Mouse (Mus musculus): Measurements from ENCODE around the gene Skp2. TPM values are rescaled to one million over a fixed set of nuclear protein-coding genes. Genes with fewer than 3 reads are reported as not detected.

The Skp2 gene
- polyA plus RNA-seq, 1 experiment from 2014 or later, result 15.3 TPM

GRCm38 (mm10) chr15:9140252-9140680 lies 15.0 kb downstream of the Skp2 start, which contains the start of gene Lmbrd2:
TSS of gene Lmbrd2 (plus strand) at chr15:9140550.
- peaks cover 15% of the 10 kb centered on the region for H3K4me1 ChIP-seq (ENCODE audit: control insufficient read depth, insufficient read depth, low read length)
- peak within 1 kb of the TSS; percentile 85 for H3K9ac ChIP-seq (ENCODE audit: low read depth, low read length)
- peak within 1 kb of the TSS; percentile 90 for H3K27ac ChIP-seq (ENCODE audit: low read length)
- ATAC-seq, result peak; percentile 99
- peaks cover 8% of the 10 kb centered on the region for H3K36me3 ChIP-seq (ENCODE audit: control insufficient read depth, insufficient read depth, low read length)
- H3K27me3 ChIP-seq (ENCODE audit: control insufficient read depth, insufficient read depth, low read depth, low read length), result no peaks in the 10 kb centered on the region
- H3K4me3 ChIP-seq (ENCODE audit: low read depth, low read length), result peak within 1 kb of the TSS; percentile 88
- WGBS, result under 1% methylated on average over 34 of the region's 34 CpGs
- peak within 1 kb of the TSS; percentile 92 for H3K4me2 ChIP-seq (ENCODE audit: low read length)
- H3K9me3 ChIP-seq (replicated peaks; ENCODE audit: control insufficient read depth, low read length, poor library complexity, severe bottlenecking), result no peaks in the 10 kb centered on the region

GRCm38 (mm10) chr15:9139447-9139846 lies 15.8 kb downstream of the Skp2 start:
- Histone ChIP-seq H3K27me3 (ENCODE audit: control insufficient read depth, insufficient read depth, low read depth, low read length) (no peaks in the 10 kb centered on the region), H3K36me3 (ENCODE audit: control insufficient read depth, insufficient read depth, low read length) (peaks cover 8% of the 10 kb centered on the region), H3K4me3 (ENCODE audit: low read depth, low read length) (peak overlapping the region; percentile 88), H3K9me3 (replicated peaks; ENCODE audit: control insufficient read depth, low read length, poor library complexity, severe bottlenecking) (no peaks in the 10 kb centered on the region), H3K27ac (ENCODE audit: low read length) (no peak overlapping the region), H3K4me2 (ENCODE audit: low read length) (peak overlapping the region; percentile 84), H3K4me1 (ENCODE audit: control insufficient read depth, insufficient read depth, low read length) (peaks cover 15% of the 10 kb centered on the region), H3K9ac (ENCODE audit: low read depth, low read length) (peak overlapping the region; percentile 85)
- ATAC-seq, result no peak
- WGBS, result 23% methylated on average over 10 of the region's 10 CpGs

DNA sequence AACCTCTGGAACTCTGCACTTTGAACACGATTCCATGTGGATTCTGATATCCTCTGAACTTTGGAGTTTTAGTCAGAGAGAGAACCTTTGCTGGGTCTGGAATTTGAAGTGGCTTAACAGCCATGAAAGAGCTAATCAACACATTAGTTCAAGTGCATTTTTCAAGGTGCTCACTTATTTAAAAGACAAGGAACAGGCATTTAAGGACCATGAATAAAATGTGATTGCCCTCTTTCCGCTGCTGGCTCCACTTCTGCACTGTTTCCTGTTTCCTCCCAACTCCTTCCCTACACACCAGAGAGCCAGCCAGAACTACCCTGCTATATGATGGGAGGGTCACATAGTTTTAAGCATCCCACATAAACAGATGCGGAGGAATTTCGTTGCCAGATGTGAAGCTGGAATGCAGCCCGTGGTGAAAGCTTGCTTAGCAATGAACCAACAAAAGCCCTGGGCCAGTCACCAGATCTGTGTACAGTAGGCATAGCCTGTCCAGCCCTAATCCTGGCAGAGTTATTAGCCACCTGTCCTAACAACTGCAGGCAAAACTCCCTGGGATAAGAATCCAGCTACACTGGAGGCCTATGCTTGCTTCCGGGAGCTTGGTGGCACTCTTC lies 20.2 kb downstream of the Skp2 start:
- WGBS, result 90% methylated on average over 6 of the region's 6 CpGs
- Histone ChIP-seq H3K4me2 (ENCODE audit: low read length) (no peak overlapping the region), H3K4me3 (ENCODE audit: low read depth, low read length) (no peak overlapping the region), H3K27ac (ENCODE audit: low read length) (no peak overlapping the region), H3K4me1 (ENCODE audit: control insufficient read depth, insufficient read depth, low read length) (peaks cover 18% of the 10 kb centered on the region), H3K9me3 (replicated peaks; ENCODE audit: control insufficient read depth, low read length, poor library complexity, severe bottlenecking) (no peaks in the 10 kb centered on the region), H3K27me3 (ENCODE audit: control insufficient read depth, insufficient read depth, low read depth, low read length) (no peaks in the 10 kb centered on the region), H3K9ac (ENCODE audit: low read depth, low read length) (no peak overlapping the region), H3K36me3 (ENCODE audit: control insufficient read depth, insufficient read depth, low read length) (peaks cover 10% of the 10 kb centered on the region)
- ATAC-seq, result no peak

DNA sequence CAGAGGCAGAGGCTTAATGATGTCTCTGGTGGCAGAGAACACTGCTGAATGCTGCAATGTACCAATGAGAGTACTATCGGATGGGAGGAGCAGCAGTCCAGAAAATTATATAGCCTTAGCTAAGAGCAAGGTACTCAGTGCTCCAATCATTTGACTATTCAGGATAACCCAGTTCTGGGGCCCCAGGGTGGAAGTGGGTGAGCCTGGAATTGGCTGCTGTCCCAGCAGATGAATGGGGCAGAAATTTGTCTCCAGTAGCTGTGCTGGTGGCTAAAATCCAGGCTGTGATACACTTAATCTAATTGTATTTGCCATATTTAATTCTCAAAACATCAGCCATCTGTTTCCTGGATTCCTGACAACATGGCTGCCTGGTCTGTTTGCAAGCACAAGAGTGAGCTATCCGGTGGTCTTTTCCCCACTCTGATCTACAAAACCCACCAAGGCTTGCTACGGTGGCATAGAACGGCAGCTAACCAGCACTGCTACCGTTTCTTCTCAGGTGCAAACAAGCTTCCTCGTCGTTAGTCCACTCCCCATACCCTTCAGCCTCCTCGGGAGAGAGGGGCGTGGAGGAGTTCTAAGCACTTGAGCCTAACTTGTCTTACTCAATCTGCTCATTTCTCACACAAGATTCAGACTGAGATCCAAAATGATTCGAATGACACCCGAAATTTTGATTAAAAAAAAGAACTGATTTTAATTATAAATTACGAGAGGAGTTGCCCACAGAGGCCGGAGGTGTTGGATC lies 22.4 kb downstream of the Skp2 start:
- Histone ChIP-seq H3K9ac (ENCODE audit: low read depth, low read length) (no peak overlapping the region), H3K27ac (ENCODE audit: low read length) (no peak overlapping the region), H3K27me3 (ENCODE audit: control insufficient read depth, insufficient read depth, low read depth, low read length) (no peaks in the 10 kb centered on the region), H3K9me3 (replicated peaks; ENCODE audit: control insufficient read depth, low read length, poor library complexity, severe bottlenecking) (no peaks in the 10 kb centered on the region), H3K36me3 (ENCODE audit: control insufficient read depth, insufficient read depth, low read length) (peaks cover 12% of the 10 kb centered on the region), H3K4me3 (ENCODE audit: low read depth, low read length) (no peak overlapping the region), H3K4me1 (ENCODE audit: control insufficient read depth, insufficient read depth, low read length) (peaks cover 6% of the 10 kb centered on the region; the same call in 1 of the 2 replicates), H3K4me2 (ENCODE audit: low read length) (no peak overlapping the region)
- ATAC-seq, result no peak
- 86% methylated on average over 13 of the region's 13 CpGs for WGBS

- H3K27ac ChIP-seq (ENCODE audit: low read length), result 0 out of 2 replicates have a peak overlapping the region, but pooled peaks have one; percentile 12
- 80% methylated on average over 4 of the region's 4 CpGs for WGBS
- peaks cover 6% of the 10 kb centered on the region; the same call in 1 of the 2 replicates for H3K4me1 ChIP-seq (ENCODE audit: control insufficient read depth, insufficient read depth, low read length)
- H3K27me3 ChIP-seq (ENCODE audit: control insufficient read depth, insufficient read depth, low read depth, low read length), result no peaks in the 10 kb centered on the region
- ATAC-seq, result no peak
- no peak overlapping the region for H3K9ac ChIP-seq (ENCODE audit: low read depth, low read length)
- peaks cover 7% of the 10 kb centered on the region for H3K36me3 ChIP-seq (ENCODE audit: control insufficient read depth, insufficient read depth, low read length)
- no peak overlapping the region for H3K4me3 ChIP-seq (ENCODE audit: low read depth, low read length)
- no peak overlapping the region for H3K4me2 ChIP-seq (ENCODE audit: low read length)
- H3K9me3 ChIP-seq (replicated peaks; ENCODE audit: control insufficient read depth, low read length, poor library complexity, severe bottlenecking), result no peaks in the 10 kb centered on the region
Observed at GRCm38 (mm10) chr15:9131499-9131888, 23.7 kb downstream of the Skp2 start.

GRCm38 (mm10) chr15:9130772-9131498 lies 24.3 kb downstream of the Skp2 start:
- ATAC-seq, result peak; percentile 81
- H3K27ac ChIP-seq (ENCODE audit: low read length), result peak overlapping the region; percentile 42; the same call in 1 of the 2 replicates
- no peak overlapping the region for H3K4me2 ChIP-seq (ENCODE audit: low read length)
- WGBS, result 58% methylated on average over 9 of the region's 9 CpGs
- peaks cover 6% of the 10 kb centered on the region; the same call in 1 of the 2 replicates for H3K4me1 ChIP-seq (ENCODE audit: control insufficient read depth, insufficient read depth, low read length)
- no peak overlapping the region for H3K9ac ChIP-seq (ENCODE audit: low read depth, low read length)
- H3K9me3 ChIP-seq (replicated peaks; ENCODE audit: control insufficient read depth, low read length, poor library complexity, severe bottlenecking), result no peaks in the 10 kb centered on the region
- peaks cover 5% of the 10 kb centered on the region; the same call in 1 of the 2 replicates for H3K36me3 ChIP-seq (ENCODE audit: control insufficient read depth, insufficient read depth, low read length)
- H3K27me3 ChIP-seq (ENCODE audit: control insufficient read depth, insufficient read depth, low read depth, low read length), result no peaks in the 10 kb centered on the region
- no peak overlapping the region for H3K4me3 ChIP-seq (ENCODE audit: low read depth, low read length)

DNA sequence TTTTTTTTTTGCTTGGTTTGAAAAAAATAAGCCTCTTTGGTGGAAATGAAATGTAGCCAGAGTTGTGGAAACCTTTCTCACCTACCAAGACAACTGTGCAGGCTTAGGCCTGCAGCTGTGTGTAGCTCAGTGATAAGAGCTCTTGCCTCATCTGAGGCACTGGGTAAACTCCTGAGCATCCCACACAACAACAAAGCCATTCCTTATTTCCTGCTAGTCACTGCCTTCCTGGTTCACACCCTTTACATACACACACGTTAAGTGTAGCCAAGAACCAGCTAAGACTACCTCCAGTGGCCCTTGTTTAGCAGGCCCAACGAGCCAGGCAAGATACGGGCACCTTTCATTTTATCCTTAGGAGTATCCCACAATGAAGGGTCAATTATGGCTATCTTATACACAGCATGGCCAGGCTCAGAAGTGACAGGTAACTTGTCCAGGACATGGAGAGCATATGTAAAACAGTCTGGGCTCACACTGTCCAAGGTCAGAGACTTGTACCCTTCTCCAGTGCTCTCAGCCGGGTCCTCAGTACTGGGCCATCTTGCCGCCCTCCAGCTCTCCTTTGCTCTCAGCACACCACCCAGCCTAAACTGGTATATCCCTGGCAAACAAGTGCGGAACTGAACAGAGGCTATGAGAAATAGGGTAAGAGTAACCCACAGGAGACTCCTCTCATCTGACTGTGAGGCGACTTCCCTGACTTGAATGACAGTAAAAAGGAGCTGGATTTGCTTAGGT lies 28.0 kb downstream of the Skp2 start:
- Histone ChIP-seq H3K4me1 (ENCODE audit: control insufficient read depth, insufficient read depth, low read length) (peaks cover 6% of the 10 kb centered on the region; the same call in 1 of the 2 replicates), H3K4me2 (ENCODE audit: low read length) (no peak overlapping the region), H3K27me3 (ENCODE audit: control insufficient read depth, insufficient read depth, low read depth, low read length) (no peaks in the 10 kb centered on the region), H3K27ac (ENCODE audit: low read length) (no peak overlapping the region), H3K36me3 (ENCODE audit: control insufficient read depth, insufficient read depth, low read length) (peaks cover 7% of the 10 kb centered on the region; the same call in 1 of the 2 replicates), H3K9me3 (replicated peaks; ENCODE audit: control insufficient read depth, low read length, poor library complexity, severe bottlenecking) (no peaks in the 10 kb centered on the region), H3K9ac (ENCODE audit: low read depth, low read length) (no peak overlapping the region), H3K4me3 (ENCODE audit: low read depth, low read length) (no peak overlapping the region)
- WGBS, result 88% methylated on average over 7 of the region's 7 CpGs
- ATAC-seq, result no peak

DNA sequence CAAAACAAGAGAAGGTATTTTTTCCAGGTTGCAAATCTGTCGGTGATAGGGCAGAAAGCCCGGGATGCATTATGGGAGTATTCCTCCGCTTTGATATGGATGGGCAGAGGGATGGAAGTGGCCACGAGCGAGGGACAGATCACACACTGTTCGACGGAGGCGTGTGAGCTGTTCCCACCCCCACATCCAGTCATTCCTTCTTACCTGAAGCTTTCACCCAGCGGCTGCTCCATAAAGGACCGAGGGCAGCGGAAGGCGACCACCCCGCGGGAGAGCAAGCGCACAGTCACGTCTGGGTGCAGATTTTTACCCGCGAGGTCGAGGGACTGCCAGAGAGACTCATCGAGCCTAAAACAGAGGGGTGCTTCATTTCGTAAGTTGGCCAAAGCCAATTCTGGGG lies 30.4 kb downstream of the Skp2 start:
- H3K4me1 ChIP-seq (ENCODE audit: control insufficient read depth, insufficient read depth, low read length), result no peaks in the 10 kb centered on the region
- WGBS, result 93% methylated on average over 21 of the region's 21 CpGs

More for the DNA sequence above, 30.4 kb downstream of the Skp2 start:
- ATAC-seq, result no peak
- Histone ChIP-seq H3K4me2 (ENCODE audit: low read length) (no peak overlapping the region), H3K9ac (ENCODE audit: low read depth, low read length) (no peak overlapping the region), H3K9me3 (replicated peaks; ENCODE audit: control insufficient read depth, low read length, poor library complexity, severe bottlenecking) (no peaks in the 10 kb centered on the region), H3K27ac (ENCODE audit: low read length) (no peak overlapping the region), H3K36me3 (ENCODE audit: control insufficient read depth, insufficient read depth, low read length) (peaks cover 8% of the 10 kb centered on the region), H3K4me3 (ENCODE audit: low read depth, low read length) (no peak overlapping the region), H3K27me3 (ENCODE audit: control insufficient read depth, insufficient read depth, low read depth, low read length) (no peaks in the 10 kb centered on the region)

Measured in midbrain, embryonic 16.5 days (tissue).